Mouse (Mus musculus) lung, postnatal 14 days (tissue): Measurements from ENCODE around the gene AY761185.
"Not testable (repeated sequence)": the region's sequence is repeated elsewhere in the genome, so short reads cannot be mapped to it uniquely, and the experiment has no call there.

Experiments
- DNase-seq: peaks from one replicate; pipeline ENCODE4 v3.0.0; 2021

AY761185 gene

DNA sequence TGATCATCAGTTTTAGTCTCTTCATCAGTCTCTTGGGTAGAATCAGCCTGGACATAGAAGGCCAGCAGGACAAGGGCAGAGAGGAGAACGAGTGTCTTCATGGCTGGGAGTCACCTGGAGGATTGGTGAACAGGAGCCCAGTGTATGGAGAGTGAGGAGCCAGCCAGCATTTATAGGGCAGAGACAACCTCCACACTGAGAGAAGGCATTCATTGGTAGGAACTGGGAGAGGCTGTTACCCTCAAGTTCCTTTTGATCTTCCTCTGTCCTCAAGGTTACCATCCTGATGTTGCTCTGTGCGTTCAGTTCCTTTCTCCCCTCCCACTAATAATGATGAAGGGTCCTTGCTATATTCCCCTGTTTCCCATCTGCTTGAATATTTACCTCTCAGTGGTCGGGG is at the start of gene AY761185:
Gene AY761185 (minus strand): TSS at position 101 of the 400 bp plus-strand sequence.
- DNase-seq: no peak

DNA sequence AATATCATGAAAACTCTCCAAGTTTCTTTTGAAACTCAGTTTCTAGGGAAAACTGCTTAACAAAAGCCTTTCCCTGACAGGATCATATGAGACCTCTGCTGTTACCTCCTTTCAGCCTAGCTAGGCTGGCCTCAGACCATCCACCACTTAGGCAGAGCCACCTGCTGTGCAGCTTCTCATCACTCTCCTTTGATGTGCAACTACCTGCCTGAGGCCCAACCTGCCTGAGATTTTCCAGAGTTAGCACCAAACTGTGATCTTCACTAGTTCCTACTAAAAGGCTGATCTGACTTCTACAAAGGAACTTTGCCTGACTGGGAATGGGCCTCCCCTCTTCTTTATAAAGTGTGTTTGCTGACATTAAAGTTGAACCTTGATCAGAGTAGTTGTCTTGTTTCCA is 49.5 kb upstream of the AY761185 start:
- DNase-seq: not testable (repeated sequence)

DNA sequence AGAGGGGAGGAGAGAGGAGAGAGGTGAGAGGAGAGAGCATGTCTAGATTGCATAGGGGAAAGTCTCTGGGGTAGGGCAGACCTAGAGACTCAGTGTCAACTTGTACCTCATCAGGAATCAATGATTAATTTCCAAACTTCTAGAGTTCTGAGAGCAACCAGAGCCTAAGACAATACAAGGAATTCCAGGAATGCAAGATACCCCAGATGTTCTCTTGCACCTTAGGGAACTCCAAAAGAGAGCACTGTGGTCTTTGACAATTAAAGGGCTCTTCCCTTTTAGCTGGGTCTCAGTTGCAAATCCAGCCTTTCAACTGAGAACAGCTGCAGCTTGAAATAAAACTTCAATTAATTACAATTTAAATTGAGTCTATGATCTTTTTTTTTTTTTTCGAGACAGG is 35.3 kb upstream of the AY761185 start:
- no peak for DNase-seq

DNA sequence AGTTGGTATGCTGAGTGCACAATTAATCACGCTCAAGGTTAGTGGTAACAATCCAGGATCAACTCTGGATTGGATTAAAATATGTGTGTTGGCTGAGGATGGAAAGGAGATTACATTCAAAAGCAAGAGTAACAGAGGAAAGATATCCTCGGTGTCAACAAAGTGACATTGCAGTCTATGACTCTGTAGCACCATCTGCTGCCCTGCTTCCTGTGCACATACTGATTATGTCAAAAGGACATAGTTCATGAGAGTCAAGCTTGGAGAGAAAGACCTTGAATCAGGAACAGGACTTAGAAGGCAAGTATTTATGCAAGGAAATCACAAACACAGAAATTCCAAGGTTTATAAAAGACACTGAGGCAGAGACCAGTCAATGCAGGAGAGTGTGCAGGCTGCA is 20.0 kb upstream of the AY761185 start:
- DNase-seq: no peak

DNA sequence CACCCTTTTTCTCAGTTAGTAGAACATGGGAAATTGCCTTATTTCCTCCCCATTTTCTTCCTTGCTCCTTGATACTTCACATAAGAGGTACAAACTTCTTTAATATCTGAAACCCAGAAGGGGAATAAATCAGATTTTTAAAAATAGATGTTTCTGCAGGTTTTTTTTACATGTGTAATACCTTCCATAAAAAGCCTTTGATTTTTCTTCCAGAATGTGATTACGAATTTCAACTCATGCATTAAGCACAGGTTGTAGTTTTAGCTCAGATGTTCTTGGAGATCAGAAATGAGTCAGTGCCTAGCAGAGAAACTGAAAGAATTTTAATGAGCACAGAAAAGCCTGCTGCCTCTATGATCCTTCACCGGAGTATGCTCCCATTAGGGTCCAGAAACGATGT is 22.5 kb downstream of the AY761185 start, which contains the start of gene Gm6040:
Gene Gm6040 (minus strand): TSS at position 101 of the 400 bp plus-strand sequence.
- no peak for DNase-seq

DNA sequence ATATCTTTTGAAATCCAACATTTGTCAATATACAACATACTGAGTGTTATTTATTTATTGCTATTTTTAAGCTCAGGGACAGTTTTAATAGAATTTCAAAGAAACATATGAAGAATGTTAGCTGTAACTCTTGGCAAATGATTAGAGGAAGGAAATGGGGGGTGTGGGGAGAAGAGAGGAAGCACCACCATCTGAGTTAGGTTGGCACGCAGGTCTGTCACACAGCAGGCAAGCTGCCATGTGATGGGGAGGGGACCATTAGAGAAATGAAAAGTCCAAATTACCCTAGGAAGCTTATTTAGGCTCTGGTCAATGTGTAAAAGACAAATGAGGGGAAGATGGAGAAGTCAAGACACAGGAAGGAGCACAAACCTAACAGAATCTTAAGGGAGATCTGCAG is 32.2 kb downstream of the AY761185 start:
- DNase-seq: no peak

DNA sequence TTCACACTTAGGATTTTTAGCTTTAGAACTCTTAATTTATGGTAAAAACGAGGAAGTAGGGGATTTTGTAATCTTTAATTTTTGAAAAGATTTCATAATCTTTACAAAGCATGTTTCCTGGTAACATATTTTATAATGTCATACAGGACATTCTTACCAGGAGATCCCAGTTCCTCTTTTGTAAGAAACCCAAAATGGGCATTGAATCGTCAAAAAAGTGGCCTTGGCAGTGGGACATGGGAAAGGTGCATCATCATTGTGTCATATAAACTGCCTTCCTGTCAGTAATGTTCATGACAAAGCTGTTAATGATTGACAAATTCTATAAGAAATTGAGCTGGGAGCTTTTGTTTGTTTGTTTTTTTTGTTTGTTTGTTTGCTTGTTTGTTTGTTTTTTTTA is 36.3 kb downstream of the AY761185 start:
- DNase-seq: no peak

DNA sequence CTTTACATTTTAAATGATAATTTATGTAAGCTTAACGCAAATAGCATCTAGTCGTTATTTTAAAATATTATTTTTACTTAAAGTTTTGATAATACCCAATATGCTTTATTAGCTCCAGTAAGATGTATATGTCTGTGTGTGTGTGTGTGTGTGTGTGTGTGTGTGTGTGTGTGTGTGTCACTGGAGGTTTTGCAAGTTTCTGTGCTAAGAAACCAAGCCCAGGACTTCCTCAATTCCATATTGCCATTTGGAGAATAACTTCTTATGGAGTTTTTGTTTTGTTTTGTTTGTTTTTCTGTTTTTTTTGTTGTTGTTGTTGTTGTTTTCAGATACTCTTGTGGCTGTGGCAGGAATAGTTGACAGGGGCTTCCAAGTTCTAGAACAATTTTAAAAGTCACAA is 37.4 kb downstream of the AY761185 start:
- no peak for DNase-seq

DNA sequence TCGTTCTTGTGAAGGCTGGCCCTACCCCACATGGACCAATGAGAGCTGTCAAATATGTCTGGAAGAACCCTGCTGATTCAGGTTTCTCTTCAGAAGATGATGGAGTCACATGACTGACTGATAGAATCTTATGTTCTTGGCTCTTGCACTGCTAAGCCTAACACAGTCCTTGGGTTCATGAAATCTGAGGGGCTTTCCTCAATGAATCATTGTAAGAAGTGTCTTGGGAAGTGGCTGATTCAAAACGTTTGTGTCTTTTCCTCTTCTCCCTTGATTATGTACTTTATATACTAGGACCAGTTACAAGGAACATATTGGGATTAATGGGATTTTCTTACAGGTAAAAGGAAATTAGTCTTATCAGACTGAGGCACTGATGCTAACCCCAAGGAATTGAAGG is 42.0 kb downstream of the AY761185 start, which contains the start of gene Gm15056:
Gene Gm15056 (minus strand): TSS at position 101 of the 400 bp plus-strand sequence.
- no peak for DNase-seq
